Comparison of ENCODE assay signal across 17 mouse cellular contexts in the genomic region with DNA sequence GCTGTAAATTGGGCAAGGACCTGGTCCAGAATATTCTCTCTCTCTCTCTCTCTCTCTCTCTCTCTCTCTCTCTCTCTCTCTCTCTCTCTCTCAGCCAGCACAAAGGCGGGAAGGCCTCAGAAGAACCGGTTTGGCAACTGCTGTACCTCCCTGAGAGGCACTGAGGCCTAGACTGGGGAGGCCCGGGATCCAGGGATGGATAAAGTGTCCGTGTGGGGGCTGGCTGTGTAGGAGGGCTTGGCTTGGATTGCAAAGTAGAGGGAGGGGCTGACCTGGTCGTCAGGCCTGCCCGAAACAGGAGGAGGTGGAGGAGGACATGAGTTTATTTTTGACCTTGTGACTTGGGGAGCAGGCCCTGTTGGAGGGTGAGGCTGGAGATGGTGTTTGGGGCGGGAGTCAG. TPM values are rescaled to one million over a fixed set of nuclear protein-coding genes. Genes with fewer than 3 reads are reported as not detected.
DNase-seq lines count a peak whose midpoint lies in the region; ATAC-seq lines count a peak whose summit lies in the region.
"Had no signal": no experiment of that assay in that cellular context is flagged by ENCODE, and none has a peak within 500 bp of the region (broad histone marks: within the 10 kb centered on the region; RNA-seq: fewer than 3 reads in every experiment).

No protein-coding gene starts in this region.

- no peaks in the 10 kb centered on the region for H3K9me3 ChIP-seq in forebrain, embryonic 10.5 days
- H3K9me3 ChIP-seq in forebrain, embryonic 16.5 days (ENCODE audit: control insufficient read depth, low read length) = no peaks in the 10 kb centered on the region
- H3K9me3 ChIP-seq: forebrain, embryonic 13.5 days; G1E; liver, embryonic 15.5 days; neural tube, embryonic 15.5 days had no signal

- H3K4me2 ChIP-seq in forebrain, embryonic 16.5 days (ENCODE audit: low read length) = no peak overlapping the region
- H3K4me2 ChIP-seq: forebrain, embryonic 13.5 days; liver, embryonic 15.5 days; neural tube, embryonic 15.5 days had no signal

- WGBS in forebrain, embryonic 10.5 days = 40% methylated on average over 7 of the region's 7 CpGs
- 35% methylated on average over 7 of the region's 7 CpGs for WGBS in forebrain, embryonic 16.5 days

- peaks cover 10% of the 10 kb centered on the region; the same call in 1 of the 2 replicates for H3K4me1 ChIP-seq in forebrain, embryonic 10.5 days
- no peaks in the 10 kb centered on the region for H3K4me1 ChIP-seq in forebrain, embryonic 16.5 days (replicated peaks; ENCODE audit: control insufficient read depth, insufficient read depth, low read length)
- H3K4me1 ChIP-seq: neural tube, embryonic 15.5 days had no signal

- no peak overlapping the region for H3K9ac ChIP-seq in forebrain, embryonic 16.5 days (replicated peaks; ENCODE audit: low read depth, low read length)
- H3K9ac ChIP-seq: forebrain, embryonic 13.5 days; liver, embryonic 15.5 days; neural tube, embryonic 15.5 days had no signal

- no peaks in the 10 kb centered on the region for H3K36me3 ChIP-seq in forebrain, embryonic 10.5 days (replicated peaks)
- no peaks in the 10 kb centered on the region for H3K36me3 ChIP-seq in forebrain, embryonic 16.5 days (ENCODE audit: control insufficient read depth, insufficient read depth)
- H3K36me3 ChIP-seq: liver, embryonic 15.5 days; neural tube, embryonic 15.5 days had no signal

- DNase-seq in embryo, embryonic 10 days (ENCODE audit: low spot score) = peak; percentile 45
- DNase-seq in embryo, embryonic 9.5 days (ENCODE audit: extremely low spot score) = no peak
- peak; percentile 57 for DNase-seq in ovary, adult 18-20 months (ENCODE audit: low spot score)
- DNase-seq in ovary, postnatal 14 days (ENCODE audit: low spot score) = no peak
- DNase-seq in lung, postnatal 25 days (ENCODE audit: low spot score) = peak; percentile 33
- no peak for DNase-seq in cerebellum, postnatal 14 days
- DNase-seq in forebrain, embryonic 10.5 days (ENCODE audit: extremely low spot score, low spot score) = no peak
- DNase-seq: cerebellum, postnatal 25 days; gastrocnemius, postnatal 36 days; heart, postnatal 14 days; midbrain, embryonic 14.5 days; thymus, postnatal 36 days had no signal

- no peak overlapping the region for H3K4me3 ChIP-seq in forebrain, embryonic 10.5 days
- H3K4me3 ChIP-seq in forebrain, embryonic 16.5 days (replicated peaks; ENCODE audit: low read length) = no peak overlapping the region
- H3K4me3 ChIP-seq: forebrain, embryonic 13.5 days; liver, embryonic 15.5 days; neural tube, embryonic 15.5 days had no signal

- no peak overlapping the region; the same call in 1 of the 2 replicates for H3K27ac ChIP-seq in forebrain, embryonic 10.5 days
- H3K27ac ChIP-seq in forebrain, embryonic 16.5 days (ENCODE audit: low read length) = no peak overlapping the region
- H3K27ac ChIP-seq: forebrain, embryonic 13.5 days; liver, embryonic 15.5 days; neural tube, embryonic 15.5 days had no signal

- no peak for ATAC-seq in forebrain, embryonic 16.5 days
- ATAC-seq: forebrain, embryonic 13.5 days had no signal

- no peaks in the 10 kb centered on the region for H3K27me3 ChIP-seq in forebrain, embryonic 10.5 days (ENCODE audit: poor library complexity, severe bottlenecking)
- no peaks in the 10 kb centered on the region for H3K27me3 ChIP-seq in forebrain, embryonic 16.5 days (replicated peaks; ENCODE audit: control insufficient read depth, insufficient read depth, low read length)
- H3K27me3 ChIP-seq: forebrain, embryonic 13.5 days; liver, embryonic 15.5 days; neural tube, embryonic 15.5 days had no signal

RNA-seq across cellular contexts. Expression of a gene that starts 27.4 kb away (rescaled TPM):
- 1.2 and 1.3 TPM in 2 replicates for polyA plus RNA-seq in forebrain, embryonic 10.5 days (2016; fragmentation: Nextera tagmentation; extraction: Ambion mirVana)
- polyA plus RNA-seq in forebrain, embryonic 16.5 days (2015; fragmentation: Nextera tagmentation; extraction: Ambion mirVana) = 14.6 and 19.7 TPM in 2 replicates

Comparison
In these comparisons a context has a peak if more than half of its experiments do, and no peak if none do; other contexts are left out.
1. DNase-seq: peak in embryo, embryonic 10 days (single experiment), ovary, adult 18-20 months (single experiment) and lung, postnatal 25 days (single experiment); none in embryo, embryonic 9.5 days (single experiment), ovary, postnatal 14 days (single experiment), cerebellum, postnatal 14 days (0 of 2) and forebrain, embryonic 10.5 days (single experiment).